Mouse (Mus musculus): ENCODE results near the gene Anxa11. TPM values are rescaled to one million over a fixed set of nuclear protein-coding genes. Genes with fewer than 3 reads are reported as not detected.

The Anxa11 gene
- total and polyA plus RNA-seq, 3 experiments: 7.6 to 40.5 TPM; not detected in 1

- H3K9ac ChIP-seq (ENCODE audit: control insufficient read depth, low read depth, low read length, poor library complexity, severe bottlenecking): no peak overlapping the region
- no peaks in the 10 kb centered on the region for H3K79me2 ChIP-seq (ENCODE audit: control insufficient read depth, insufficient read depth, low read length, poor library complexity)
- no peak for DNase-seq (ENCODE audit: low read depth, low spot score)
- TF ChIP-seq MEF2A (IDR thresholded peaks at IDR 0.05; ENCODE audit: extremely low read depth, insufficient replicate concordance, low read depth, low read length, poor library complexity, severe bottlenecking): no peak
- TF ChIP-seq ELF1 (IDR thresholded peaks at IDR 0.05; ENCODE audit: low read depth, low read length): no peak
- no peak for TF ChIP-seq MYC (IDR thresholded peaks at IDR 0.05; ENCODE audit: low read depth, low read length)
- H3K9me3 ChIP-seq (replicated peaks; ENCODE audit: insufficient read depth, low read length): no peaks in the 10 kb centered on the region
- no peaks in the 10 kb centered on the region for H3K4me1 ChIP-seq (ENCODE audit: control insufficient read depth in 1 of 2, insufficient read depth in 2 of 2, low read length in 2 of 2)
- no peak overlapping the region for H3K4me3 ChIP-seq (ENCODE audit: control insufficient read depth in 1 of 2, insufficient read depth in 1 of 2, low read depth in 2 of 2, low read length in 2 of 2)
- peaks cover 10% of the 10 kb centered on the region in 2 experiments; a peak in 3 of 4 replicates for H3K27me3 ChIP-seq (ENCODE audit: control insufficient read depth in 1 of 2, insufficient read depth in 2 of 2, low read length in 2 of 2)
- no peak overlapping the region for H3K27ac ChIP-seq (ENCODE audit: control insufficient read depth, low read depth, low read length)
- H3K36me3 ChIP-seq (ENCODE audit: control insufficient read depth in 1 of 2, insufficient read depth in 2 of 2, low read length in 2 of 2): no peaks in the 10 kb centered on the region
Measured at GRCm38 (mm10) chr14:25814140-25814539, 27.8 kb upstream of the Anxa11 start.

DNA sequence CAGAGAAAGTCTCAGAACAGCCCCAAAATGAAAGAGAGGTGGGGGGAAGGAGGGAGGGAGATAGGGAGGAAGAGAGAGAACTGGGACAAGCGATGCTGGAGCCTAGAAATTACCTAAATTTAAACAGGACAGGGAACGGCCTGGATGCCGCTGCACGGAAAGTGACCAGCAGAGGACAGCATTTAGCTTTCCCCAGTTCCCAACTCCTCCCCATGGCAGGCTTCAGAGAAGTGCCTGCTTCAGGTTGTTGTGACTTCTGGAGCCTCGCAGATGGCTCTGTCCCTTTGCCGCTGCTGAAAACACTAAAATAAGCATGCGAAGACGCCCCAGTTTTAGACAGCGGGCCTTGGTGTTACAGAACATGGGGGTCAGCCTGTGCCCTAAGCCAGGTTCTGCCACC, 25.5 kb upstream of the Anxa11 start:
- Histone ChIP-seq H3K79me2 (ENCODE audit: control insufficient read depth, insufficient read depth, low read length, poor library complexity) (no peaks in the 10 kb centered on the region), H3K9me3 (replicated peaks; ENCODE audit: insufficient read depth, low read length) (no peaks in the 10 kb centered on the region), H3K4me1 (ENCODE audit: control insufficient read depth in 1 of 2, insufficient read depth in 2 of 2, low read length in 2 of 2) (no peaks in the 10 kb centered on the region), H3K36me3 (ENCODE audit: control insufficient read depth in 1 of 2, insufficient read depth in 2 of 2, low read length in 2 of 2) (no peaks in the 10 kb centered on the region), H3K27ac (ENCODE audit: control insufficient read depth, low read depth, low read length) (no peak overlapping the region), H3K9ac (ENCODE audit: control insufficient read depth, low read depth, low read length, poor library complexity, severe bottlenecking) (no peak overlapping the region), H3K27me3 (ENCODE audit: control insufficient read depth in 1 of 2, insufficient read depth in 2 of 2, low read length in 2 of 2) (peaks cover 9 to 10% of the 10 kb centered on the region in 2 experiments; a peak in 3 of 4 replicates), H3K4me3 (ENCODE audit: control insufficient read depth in 1 of 2, insufficient read depth in 1 of 2, low read depth in 2 of 2, low read length in 2 of 2) (no peak overlapping the region)
- peak; percentile 53 for DNase-seq (ENCODE audit: low read depth, low spot score)
- TF ChIP-seq CTCF (IDR thresholded peaks at IDR 0.05 in 2 of 3, conservative IDR thresholded peaks at IDR 0.05 in 1 of 3; ENCODE audit: control insufficient read depth in 1 of 3, insufficient read depth in 1 of 3, low read depth in 2 of 3, low read length in 3 of 3, poor library complexity in 1 of 3, severe bottlenecking in 1 of 3) (peak; percentile 74 to 83 (median 82)), SIN3A (IDR thresholded peaks at IDR 0.05; ENCODE audit: low read length) (no peak), KAT2A (conservative IDR thresholded peaks at IDR 0.05; ENCODE audit: low read depth, low read length) (no peak), TAL1 (IDR thresholded peaks at IDR 0.05; ENCODE audit: low read length) (no peak), NELFE (IDR thresholded peaks at IDR 0.05; ENCODE audit: low read depth, low read length) (no peak), BHLHE40 (IDR thresholded peaks at IDR 0.05; ENCODE audit: borderline replicate concordance, low read depth, low read length) (no peak), CHD1 (IDR thresholded peaks at IDR 0.05; ENCODE audit: low read depth, low read length) (no peak), USF1 (IDR thresholded peaks at IDR 0.05; ENCODE audit: low read depth, low read length) (no peak), RCOR1 (IDR thresholded peaks at IDR 0.05; ENCODE audit: low read depth, low read length) (no peak), MXI1 (IDR thresholded peaks at IDR 0.05; ENCODE audit: low read depth, low read length) (no peak), POLR2AphosphoS5 (IDR thresholded peaks at IDR 0.05; ENCODE audit: borderline replicate concordance, low read depth, low read length) (no peak), ZC3H11A (IDR thresholded peaks at IDR 0.05; ENCODE audit: low read depth, low read length) (peak; percentile 66), ZMIZ1 (IDR thresholded peaks at IDR 0.05; ENCODE audit: low read depth, low read length) (no peak), NRF1 (IDR thresholded peaks at IDR 0.05; ENCODE audit: insufficient read depth, low read depth, low read length, poor library complexity, severe bottlenecking) (no peak), UBTF (IDR thresholded peaks at IDR 0.05; ENCODE audit: borderline replicate concordance, insufficient read depth, low read depth, low read length) (no peak), MAX (IDR thresholded peaks at IDR 0.05; ENCODE audit: low read length) (no peak), EP300 (IDR thresholded peaks at IDR 0.05; ENCODE audit: low read depth in 1 of 2, low read length in 2 of 2) (no peak), ETS1 (IDR thresholded peaks at IDR 0.05; ENCODE audit: low read depth, low read length) (no peak), ZNF384 (IDR thresholded peaks at IDR 0.05; ENCODE audit: low read depth, low read length) (no peak), SMC3 (IDR thresholded peaks at IDR 0.05; ENCODE audit: low read depth, low read length) (peak; percentile 89), TCF12 (IDR thresholded peaks at IDR 0.05; ENCODE audit: low read depth, low read length) (no peak), JUND (IDR thresholded peaks at IDR 0.05; ENCODE audit: low read depth, low read length) (no peak), USF2 (IDR thresholded peaks at IDR 0.05; ENCODE audit: borderline replicate concordance in 1 of 2, insufficient read depth in 1 of 2, low read depth in 1 of 2, low read length in 2 of 2) (no peak), ELF1 (IDR thresholded peaks at IDR 0.05; ENCODE audit: low read depth, low read length) (no peak), RAD21 (IDR thresholded peaks at IDR 0.05; ENCODE audit: low read depth, low read length) (peak; percentile 81), MYB (IDR thresholded peaks at IDR 0.05; ENCODE audit: low read depth, low read length) (no peak), GABPA (IDR thresholded peaks at IDR 0.05; ENCODE audit: low read depth, low read length) (no peak), MAZ (IDR thresholded peaks at IDR 0.05; ENCODE audit: low read depth, low read length) (no peak), MAFK (IDR thresholded peaks at IDR 0.05; ENCODE audit: borderline replicate concordance, low read depth, low read length) (no peak), TBP (IDR thresholded peaks at IDR 0.05; ENCODE audit: low read depth, low read length) (no peak)

Data from MEL (cell line).